Mouse (Mus musculus) embryo, embryonic 9.5 days (tissue): ENCODE data around the gene Gmeb1.
"Not testable (repeated sequence)": the region's sequence is repeated elsewhere in the genome, so short reads cannot be mapped to it uniquely, and the experiment has no call there.

Experiments
- DNase-seq: peaks from one replicate; pipeline ENCODE4 v3.0.0-alpha.2; 2017; ENCODE audit errors: extremely low spot score

The Gmeb1 gene

DNA sequence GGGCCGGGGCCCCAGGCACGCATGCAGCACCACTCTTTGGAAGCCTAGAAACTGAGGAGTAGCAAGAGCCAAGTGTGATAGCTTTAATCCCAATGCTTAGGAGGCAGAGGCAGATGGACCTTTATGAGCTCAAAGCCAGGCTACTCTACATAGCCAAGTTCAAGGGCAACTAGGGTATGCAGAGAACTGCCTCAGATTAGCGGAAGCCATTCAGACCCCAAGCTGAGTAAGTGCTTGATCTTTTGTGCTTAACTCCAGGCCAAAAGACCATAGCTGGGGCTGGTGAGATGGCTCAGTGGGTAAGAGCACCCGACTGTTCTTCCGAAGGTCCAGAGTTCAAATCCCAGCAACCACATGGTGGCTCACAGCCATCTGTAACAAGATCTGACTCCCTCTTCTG lies 39.4 kb downstream of the Gmeb1 start:
- not testable (repeated sequence) for DNase-seq

DNA sequence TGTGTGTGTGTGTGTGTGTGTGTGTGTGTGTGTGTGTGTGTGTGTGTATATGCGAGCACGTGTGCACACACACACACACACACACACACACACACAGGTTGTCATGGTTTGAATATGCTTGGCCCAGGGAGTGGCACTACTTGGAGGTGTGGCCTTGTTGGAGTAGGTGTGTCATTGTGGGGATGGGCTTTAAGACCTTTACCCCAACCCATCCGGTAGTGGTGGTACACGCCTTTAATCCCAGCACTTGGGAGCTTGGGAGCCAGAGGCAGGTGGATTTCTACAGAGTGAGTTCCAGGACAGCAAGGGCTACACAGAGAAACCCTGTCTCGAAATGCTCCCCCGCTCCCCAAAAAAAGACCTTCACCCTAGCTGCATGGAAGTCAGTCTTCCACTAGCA lies 43.0 kb downstream of the Gmeb1 start:
- DNase-seq, result not testable (repeated sequence)

DNA sequence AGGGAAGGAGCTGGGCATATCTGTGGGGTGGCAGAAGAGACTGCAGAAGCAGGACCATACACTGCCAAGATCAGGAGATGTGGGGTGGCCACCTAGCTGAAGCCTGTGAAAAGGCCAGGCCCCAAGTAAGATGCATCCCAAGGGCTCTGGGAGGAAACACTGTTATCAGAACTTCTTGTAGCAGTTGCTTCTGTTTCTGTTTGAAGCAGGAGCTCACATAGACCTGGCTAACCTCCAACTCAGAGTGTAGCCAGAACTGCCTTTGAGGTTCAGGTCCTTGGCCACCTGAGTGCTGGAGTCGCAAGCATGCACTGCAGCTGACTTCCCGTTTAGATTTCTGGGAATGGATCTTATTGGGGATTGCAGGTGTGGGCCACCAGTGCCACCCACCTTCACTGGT lies 43.6 kb downstream of the Gmeb1 start:
- DNase-seq, result no peak

DNA sequence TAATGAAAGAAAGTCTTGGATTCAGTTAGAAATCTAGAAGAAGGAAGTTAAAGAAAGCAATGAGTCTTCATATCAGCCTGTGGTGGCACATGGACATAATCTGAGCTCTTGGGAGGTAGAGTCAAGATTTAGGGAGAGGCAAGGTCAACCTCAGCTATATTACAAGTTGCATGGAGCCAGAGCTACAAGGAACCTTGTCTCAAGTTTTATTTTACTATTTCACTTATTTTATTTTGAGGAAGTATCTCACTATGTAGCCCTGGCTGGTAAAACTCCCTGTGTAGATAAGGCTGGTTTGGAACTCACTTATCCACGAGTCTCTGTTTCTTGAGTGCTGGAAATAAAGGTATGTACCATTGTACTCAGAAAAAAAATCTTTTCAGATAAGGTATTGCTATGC lies 44.8 kb downstream of the Gmeb1 start:
- DNase-seq, result no peak

DNA sequence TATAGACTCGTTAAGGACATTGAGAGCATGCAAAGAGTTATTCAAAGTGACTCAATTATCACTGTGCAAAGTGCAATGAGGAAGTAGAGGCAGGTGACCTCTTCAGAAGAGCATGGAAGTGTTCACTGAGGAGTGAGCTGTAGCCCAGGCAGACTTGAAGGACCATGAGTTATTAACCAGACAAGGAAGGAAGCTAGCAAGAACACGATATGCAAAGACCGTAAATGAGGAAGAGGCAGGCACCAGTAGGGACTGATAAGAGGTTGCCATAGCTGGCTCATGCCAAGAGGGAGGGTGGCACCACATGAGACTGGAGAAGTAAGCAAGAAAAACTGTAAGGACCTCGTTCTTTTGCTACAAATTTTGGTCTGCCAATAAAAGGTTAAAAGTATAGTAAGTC lies 46.6 kb downstream of the Gmeb1 start:
- DNase-seq, result no peak

DNA sequence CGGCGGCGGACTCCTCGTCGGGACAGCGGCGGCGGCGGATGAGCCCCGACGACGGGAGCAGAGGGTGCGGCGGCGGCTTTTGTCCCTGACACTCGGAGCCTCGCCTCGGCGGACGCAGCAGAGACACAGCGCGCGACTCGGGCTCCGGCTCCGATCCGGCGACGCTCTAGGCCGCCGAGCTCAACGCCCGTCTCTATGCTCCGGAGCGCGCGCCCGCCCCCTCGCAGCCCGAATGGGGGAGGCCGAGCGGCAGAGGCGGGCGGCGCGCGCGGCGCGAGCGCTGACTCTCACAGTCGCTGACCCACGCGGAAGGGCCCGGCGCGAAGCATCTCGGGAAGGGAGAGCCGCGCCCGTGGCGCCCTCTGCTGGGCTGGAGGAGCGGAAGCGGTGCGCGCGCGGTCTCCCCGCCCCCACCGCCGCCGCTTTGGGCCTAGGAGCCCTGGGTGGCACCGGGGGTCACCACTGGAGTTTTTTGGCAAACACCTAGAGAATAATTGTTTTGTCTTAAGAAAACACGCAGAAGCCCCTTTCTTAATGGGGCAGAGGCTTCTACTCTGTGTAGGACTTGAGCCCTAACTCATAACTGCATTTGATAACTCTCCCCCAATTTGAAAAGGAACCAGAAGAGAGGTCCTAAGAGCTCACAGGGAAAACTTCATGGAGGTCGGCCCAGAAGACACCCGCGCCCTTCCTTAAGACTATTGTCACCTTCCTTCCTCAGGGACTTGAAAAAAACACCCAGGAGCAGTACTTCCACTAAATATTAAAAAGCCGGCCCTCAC lies 49.3 kb downstream of the Gmeb1 start, which contains the start of gene Ythdf2:
TSS of gene Ythdf2 (minus strand) at position 351 of the 782 bp plus-strand sequence.
- DNase-seq, result peak; percentile 98

DNA sequence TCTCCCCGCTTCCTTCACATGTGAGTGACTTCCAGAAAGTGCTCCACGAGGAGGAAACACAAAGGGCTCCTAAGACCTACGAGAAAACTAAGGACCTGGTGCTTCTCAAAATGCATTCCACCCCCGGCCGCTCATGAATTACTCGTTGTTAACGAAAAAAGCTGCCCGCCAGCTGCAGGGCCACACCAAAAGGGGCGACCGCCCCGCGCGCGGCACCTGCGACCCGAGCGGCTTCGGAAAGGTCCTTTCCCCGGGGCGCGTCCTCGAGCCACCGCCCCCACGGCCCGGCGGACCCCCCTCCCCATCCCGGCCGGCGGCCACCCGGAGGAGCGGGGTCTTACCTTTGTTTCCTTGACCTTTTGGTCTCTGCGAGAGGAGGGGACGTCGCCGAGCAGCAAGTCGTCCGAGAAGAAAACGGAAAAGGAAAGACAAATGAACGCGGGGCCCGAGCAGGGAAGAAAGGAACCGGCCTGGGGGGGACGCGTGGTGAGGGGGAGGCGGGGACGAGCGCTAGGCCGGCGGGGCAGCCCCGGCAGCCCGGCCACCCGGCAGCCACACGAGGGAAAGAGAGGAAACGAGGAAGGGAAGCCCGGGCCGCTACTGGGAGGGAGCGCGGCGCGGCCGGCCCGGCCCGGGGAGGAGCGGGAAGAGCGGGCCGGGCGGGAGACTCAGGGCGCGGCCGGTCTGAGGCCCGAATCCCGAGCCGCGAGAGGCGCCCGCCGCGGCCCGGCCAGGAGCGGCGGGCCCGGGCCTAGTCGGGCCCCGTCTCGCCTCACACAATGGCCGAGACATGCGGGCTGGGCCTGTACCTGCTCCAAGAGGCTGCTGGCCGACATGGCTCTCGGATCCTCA lies 50.1 kb downstream of the Gmeb1 start:
- DNase-seq, result peak; percentile 56

DNA sequence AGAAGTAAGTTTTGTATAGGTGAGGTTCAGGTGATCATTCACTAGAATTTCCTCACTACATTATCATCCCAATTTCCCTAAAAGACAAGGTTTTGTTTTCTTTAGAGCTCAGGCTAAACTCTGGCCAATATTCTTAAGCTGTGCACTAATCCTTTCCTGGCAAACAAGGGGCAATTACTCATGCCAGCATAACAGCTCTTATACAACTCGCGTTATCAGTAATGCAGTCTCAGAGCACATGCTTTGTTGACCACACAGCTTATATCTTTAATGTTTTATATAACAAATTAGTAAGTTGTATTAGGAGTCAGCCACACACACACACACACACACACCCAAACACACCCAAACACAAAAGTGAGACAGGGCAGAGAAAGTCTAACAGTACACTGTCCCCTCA lies 51.1 kb downstream of the Gmeb1 start:
- DNase-seq, result no peak

DNA sequence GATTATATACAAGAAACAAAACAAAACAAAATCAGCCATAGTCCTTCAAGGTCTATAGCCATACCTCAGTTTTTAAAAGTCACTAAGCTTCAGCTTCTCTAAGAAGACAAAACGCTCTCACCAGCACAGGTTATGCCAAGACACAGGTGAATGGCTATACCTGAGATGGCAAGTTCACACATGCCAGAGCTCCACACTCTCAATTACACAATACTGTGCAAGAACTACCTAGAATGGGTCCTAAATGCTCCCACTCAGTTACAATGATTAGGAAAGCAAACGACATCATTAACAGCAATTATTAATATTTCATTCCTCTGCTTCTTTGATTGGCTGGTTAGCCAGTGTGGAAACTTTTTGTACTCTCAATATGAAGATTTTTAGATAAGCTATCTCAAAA lies 52.1 kb downstream of the Gmeb1 start:
- DNase-seq, result no peak

DNA sequence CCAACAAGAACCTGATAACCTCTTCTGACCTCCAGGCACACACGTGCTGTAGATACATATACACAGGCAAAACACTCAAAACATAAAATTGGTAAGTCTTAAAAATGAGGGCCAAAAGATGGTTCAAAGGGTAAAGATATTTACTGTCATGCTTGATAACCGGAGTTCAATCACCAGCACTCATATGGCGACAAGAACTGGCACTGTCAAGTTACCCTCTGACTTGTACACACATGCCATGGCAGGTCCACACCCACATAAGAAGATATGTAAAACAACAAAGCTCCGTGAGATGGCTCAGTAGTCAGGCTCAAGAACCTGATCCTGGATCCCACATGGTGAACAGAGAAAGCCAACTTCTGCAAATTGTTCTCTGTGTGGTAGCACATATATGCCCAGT lies 54.1 kb downstream of the Gmeb1 start:
- DNase-seq, result no peak

DNA sequence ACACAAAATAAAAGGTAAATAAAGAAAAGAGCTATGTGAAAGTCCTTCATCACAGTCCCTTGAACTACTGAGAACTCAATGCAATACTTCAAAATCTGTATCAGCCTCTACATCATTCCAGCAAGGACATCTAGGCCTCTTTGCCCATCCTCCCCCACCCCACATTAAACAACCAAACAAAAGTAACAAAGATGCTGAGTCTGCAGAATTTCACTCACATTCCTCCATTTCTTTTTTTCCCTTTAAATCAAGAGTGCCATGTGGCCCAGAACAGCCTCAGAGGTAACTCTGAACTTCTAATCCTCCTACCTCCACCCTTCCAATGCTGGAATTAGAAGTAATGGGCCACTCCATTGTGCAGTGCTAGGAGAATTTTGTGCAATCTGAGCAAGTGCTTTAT lies 62.6 kb downstream of the Gmeb1 start:
- no peak for DNase-seq

DNA sequence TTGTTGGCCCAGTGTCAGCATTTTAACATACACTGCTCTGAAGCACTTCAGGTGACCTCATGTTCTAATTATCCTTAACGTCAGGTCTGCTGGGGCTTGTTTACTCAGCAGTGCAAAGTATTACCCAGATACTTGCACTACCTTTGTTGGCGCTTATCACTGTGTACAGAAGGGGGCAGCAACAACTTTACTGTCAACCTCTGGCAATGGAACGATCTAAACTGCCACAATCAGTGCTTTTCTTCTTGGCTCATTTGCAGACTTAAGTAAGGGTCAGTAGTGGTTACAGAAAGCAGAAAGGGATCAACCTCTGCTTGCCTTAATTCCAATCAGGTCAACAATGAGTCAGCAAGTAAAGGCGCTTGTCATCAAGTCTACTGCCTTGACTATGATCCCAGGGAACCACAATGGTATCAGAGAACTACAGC lies 63.1 kb downstream of the Gmeb1 start:
- DNase-seq, result no peak

DNA sequence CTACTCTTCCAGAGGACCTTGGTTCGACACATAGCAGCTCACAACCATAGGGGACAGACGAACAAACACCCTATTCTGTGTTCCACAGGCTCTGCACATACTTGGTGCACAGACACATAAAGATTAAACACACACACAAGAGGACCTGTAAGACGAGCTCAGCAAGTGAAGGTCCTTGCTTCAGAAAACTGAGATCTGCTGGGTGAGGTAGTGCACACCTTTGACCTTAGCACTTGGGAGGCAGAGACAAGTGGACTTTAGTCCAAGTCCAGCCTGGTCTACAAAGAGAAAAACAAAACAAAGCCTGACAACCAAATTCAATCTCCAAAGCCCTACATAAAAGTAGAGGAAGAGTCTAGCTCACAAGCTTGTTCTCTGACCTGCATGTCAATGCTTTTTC lies 66.4 kb downstream of the Gmeb1 start:
- DNase-seq, result no peak

DNA sequence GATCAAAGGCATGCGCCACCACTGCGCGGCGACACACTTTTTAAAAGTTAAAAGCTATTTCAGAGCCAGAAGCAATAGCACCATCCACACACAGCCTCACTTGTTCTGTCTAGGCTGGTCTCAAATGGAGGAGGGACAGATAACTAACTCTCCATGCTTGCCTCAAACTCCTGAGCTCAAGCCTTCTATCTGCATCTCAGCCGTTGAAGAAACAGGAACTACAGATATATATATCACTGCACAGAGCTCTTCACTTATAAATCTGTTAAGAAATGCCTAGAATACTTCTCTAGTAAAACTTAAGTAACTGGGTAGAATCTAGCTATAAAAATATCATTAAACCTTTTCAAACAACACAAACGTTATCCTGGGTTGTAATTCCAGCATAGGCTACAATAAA lies 67.0 kb downstream of the Gmeb1 start:
- no peak for DNase-seq

DNA sequence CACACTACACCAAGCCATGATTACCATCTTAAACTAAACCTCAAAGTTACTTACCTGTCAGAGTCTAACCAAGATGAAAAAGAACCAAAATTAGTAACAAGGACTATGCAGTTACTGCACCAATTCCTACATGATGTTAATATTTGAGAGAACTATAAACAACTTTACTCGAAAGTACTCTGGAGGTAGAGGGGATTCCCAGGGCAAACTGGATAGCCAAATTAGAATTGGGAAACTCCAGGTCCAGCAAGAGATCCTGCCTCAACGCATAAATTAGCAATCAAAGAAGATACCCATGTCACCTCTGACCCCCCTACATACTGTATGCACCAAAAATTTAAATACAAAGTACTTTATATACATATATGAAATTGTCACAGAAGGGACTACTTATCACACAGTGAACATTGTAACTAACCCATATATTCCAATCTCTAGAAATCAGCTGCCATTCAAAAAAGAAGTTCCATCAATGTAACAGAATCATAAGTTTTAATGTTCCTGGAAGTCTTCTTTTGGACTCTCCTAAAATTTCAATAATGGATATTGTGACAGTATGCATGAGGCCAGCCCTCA lies 73.5 kb downstream of the Gmeb1 start:
- no peak for DNase-seq

DNA sequence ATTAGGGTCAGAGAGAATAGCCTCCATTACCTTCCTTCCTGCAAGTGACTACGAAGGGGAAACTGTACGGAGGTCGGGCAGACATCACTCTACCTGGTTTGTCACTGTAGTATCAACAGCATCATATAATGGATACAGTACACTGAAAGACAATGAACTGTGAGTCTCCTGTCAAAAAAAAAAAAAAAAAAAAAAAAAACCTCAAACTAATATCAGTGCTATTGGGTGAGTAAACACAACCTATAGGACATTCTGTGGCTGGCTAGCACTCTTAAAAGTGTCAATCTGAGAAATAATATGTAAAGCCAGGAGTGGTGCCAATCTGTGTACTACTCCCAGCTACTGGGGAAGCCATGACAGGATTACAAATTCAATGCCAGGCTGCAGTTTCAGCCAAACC lies 78.2 kb downstream of the Gmeb1 start:
- DNase-seq, result no peak

DNA sequence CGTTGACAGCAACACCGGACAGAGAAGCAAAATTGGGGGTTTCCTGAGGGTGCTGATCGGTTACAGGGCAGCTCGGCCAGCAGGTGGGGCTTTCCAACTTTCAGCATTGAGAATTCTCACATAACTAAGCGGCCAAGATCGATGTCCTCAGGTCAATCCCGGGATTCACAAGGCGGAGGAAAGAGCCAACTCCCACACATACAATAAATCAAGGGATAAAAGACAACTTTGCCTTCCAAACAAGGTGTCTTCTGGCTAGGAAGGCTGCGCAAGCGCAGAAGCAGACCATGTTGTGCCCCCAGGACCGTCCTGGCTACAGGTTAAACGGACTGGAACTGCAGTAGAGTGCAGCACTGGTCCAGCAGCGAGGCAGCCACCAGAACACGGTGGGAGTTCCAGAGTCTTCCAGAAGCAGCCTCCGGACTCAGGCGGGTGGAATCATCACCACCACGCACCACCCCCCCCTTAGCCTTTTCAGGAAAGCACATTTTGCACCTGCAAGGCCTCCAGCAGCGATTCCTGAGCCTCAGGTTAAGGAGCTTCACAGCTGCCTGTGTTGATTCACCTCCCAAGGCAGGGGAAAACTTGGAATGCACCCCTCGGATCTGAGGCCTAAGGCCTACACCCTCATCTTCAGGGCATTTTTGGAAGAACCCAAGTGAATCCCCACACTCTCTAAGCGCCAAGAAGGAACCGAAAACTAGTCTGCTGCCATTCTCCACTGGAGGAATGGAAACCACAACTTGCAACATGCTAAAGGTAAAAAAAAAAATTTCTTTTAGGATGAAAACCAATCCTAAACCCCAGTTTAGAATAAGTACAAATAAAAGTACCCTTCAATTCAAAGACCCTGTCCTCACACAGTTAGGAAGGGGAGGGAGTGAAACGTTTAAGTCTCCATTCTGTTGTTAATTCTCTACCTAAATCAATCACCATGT lies 79.4 kb downstream of the Gmeb1 start:
- DNase-seq, result no peak

DNA sequence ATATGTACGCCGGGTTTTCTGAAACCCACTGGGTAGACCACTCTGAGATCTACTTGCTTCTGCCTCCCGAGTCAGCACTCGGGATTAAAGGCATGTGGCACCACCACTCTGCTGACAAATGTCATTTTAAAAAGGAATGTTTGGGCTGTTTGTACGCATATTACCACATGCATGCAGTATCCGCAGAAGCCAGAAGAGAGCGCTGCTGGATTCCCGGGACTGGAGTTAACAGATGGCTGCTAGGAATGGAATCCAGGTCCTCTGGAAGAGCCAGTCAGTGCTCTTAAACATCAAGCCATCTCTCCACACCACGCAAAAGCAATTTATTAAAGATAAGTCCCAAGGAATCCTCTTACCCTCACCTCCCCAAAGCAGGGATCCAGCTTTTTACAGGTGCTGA lies 80.7 kb downstream of the Gmeb1 start:
- DNase-seq, result no peak

DNA sequence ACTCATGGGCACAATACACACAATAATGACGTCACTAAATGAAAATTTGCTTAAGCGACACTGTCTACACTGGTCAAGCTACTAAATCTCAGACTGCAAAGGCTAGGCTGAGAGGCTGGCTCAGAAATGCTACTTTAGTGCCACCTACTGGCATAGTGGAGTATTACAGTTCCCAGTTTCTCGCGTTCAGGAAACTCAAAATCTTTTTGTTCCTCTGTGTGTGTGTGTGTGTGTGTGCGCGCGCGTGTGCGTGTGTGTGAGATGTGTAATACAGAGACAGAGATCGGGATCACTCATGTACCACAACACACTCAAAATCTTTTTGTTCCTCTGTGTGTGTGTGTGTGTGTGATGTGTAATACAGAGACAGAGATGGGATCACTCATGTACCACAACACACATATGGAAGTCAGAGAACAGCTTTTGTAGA lies 82.8 kb downstream of the Gmeb1 start:
- peak; percentile 75 for DNase-seq

DNA sequence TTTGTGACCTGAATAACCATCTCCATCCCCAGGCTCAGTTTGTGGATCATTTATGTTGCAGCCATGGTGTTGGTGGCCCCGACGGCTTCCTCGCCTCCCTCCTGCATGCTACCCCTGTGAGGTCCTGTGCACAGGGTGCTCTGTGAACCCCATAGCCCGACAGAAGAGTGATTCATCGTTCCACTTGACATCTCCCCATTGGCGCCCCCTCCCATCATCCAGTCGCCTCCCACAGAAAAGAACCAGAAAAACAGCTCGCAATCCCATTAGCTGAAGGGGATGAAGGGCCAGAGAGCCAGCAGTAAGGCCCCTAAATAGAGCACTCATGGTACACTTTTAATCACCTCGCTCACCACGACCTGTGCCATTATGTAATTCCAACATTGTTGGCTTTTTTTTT lies 84.9 kb downstream of the Gmeb1 start:
- no peak for DNase-seq
